Comparison of ENCODE assay signal across 8 mouse cellular contexts in genomic region chr11:120233441-120234135, GRCm38 (mm10). TPM values are rescaled to one million over a fixed set of nuclear protein-coding genes. Genes with fewer than 3 reads are reported as not detected.
DNase-seq lines count a peak whose midpoint lies in the region; ATAC-seq and TF ChIP-seq lines count a peak whose summit lies in the region.

No protein-coding gene starts in this region.

- H3K4me2 ChIP-seq in embryonic facial prominence, embryonic 15.5 days (replicated peaks) = peak overlapping the region; percentile 88
- peak overlapping the region; percentile 90 for H3K4me2 ChIP-seq in hindbrain, embryonic 16.5 days (ENCODE audit: low read length)
- H3K4me2 ChIP-seq in liver, postnatal 0 days (ENCODE audit: low read depth, low read length) = peak overlapping the region; percentile 98

- H3K4me3 ChIP-seq in layer of hippocampus, adult 2 months = peak overlapping the region; percentile 89
- H3K4me3 ChIP-seq in embryonic facial prominence, embryonic 15.5 days (replicated peaks) = peak overlapping the region; percentile 73
- H3K4me3 ChIP-seq in hindbrain, embryonic 16.5 days (ENCODE audit: low read length) = peak overlapping the region; percentile 90
- H3K4me3 ChIP-seq in liver, postnatal 0 days (ENCODE audit: low read depth, low read length) = peak overlapping the region; percentile 72

- under 1% methylated on average over 48 of the region's 51 CpGs for WGBS in embryonic facial prominence, embryonic 15.5 days
- under 1% methylated on average over 48 of the region's 51 CpGs for WGBS in hindbrain, embryonic 16.5 days
- WGBS in liver, postnatal 0 days (ENCODE audit: insufficient replicate concordance) = 2% methylated on average over 50 of the region's 51 CpGs

- no peaks in the 10 kb centered on the region for H3K27me3 ChIP-seq in embryonic facial prominence, embryonic 15.5 days
- no peaks in the 10 kb centered on the region for H3K27me3 ChIP-seq in hindbrain, embryonic 16.5 days (replicated peaks; ENCODE audit: control insufficient read depth, insufficient read depth, low read length)
- H3K27me3 ChIP-seq in liver, postnatal 0 days (ENCODE audit: insufficient read depth, low read length) = peaks cover 33% of the 10 kb centered on the region

- no peak for TF ChIP-seq CTCF in layer of hippocampus, adult 2 months (conservative IDR thresholded peaks at IDR 0.05)
- no peak for TF ChIP-seq CTCF in liver, postnatal 0 days (IDR thresholded peaks at IDR 0.05; ENCODE audit: low read depth)

- peak overlapping the region; percentile 99 for H3K27ac ChIP-seq in layer of hippocampus, adult 2 months
- peak overlapping the region; percentile 86 for H3K27ac ChIP-seq in embryonic facial prominence, embryonic 15.5 days (replicated peaks)
- peak overlapping the region; percentile 95 for H3K27ac ChIP-seq in hindbrain, embryonic 16.5 days (ENCODE audit: low read depth, low read length)
- peak overlapping the region; percentile 84 for H3K27ac ChIP-seq in liver, postnatal 0 days (ENCODE audit: low read depth)

- H3K4me1 ChIP-seq in embryonic facial prominence, embryonic 15.5 days = peaks cover 44% of the 10 kb centered on the region
- H3K4me1 ChIP-seq in hindbrain, embryonic 16.5 days (ENCODE audit: control insufficient read depth, insufficient read depth, low read depth, low read length) = peaks cover 27% of the 10 kb centered on the region
- peaks cover 32% of the 10 kb centered on the region for H3K4me1 ChIP-seq in liver, postnatal 0 days (ENCODE audit: insufficient read depth)

- no peaks in the 10 kb centered on the region for H3K36me3 ChIP-seq in embryonic facial prominence, embryonic 15.5 days
- H3K36me3 ChIP-seq in hindbrain, embryonic 16.5 days (ENCODE audit: control insufficient read depth, insufficient read depth, low read length) = no peaks in the 10 kb centered on the region
- no peaks in the 10 kb centered on the region for H3K36me3 ChIP-seq in liver, postnatal 0 days (replicated peaks; ENCODE audit: insufficient read depth, low read length)

- ATAC-seq in embryonic facial prominence, embryonic 15.5 days (ENCODE audit: insufficient number of reproducible peaks, low FRiP score, low TSS enrichment, low read depth) = no peak
- no peak for ATAC-seq in hindbrain, embryonic 16.5 days
- ATAC-seq in liver, postnatal 0 days = no peak

- H3K9ac ChIP-seq in embryonic facial prominence, embryonic 15.5 days = peak overlapping the region; percentile 76
- H3K9ac ChIP-seq in hindbrain, embryonic 16.5 days (ENCODE audit: low read depth, low read length) = peak overlapping the region; percentile 95
- H3K9ac ChIP-seq in liver, postnatal 0 days (replicated peaks) = peak overlapping the region; percentile 88

- no peak for TF ChIP-seq EP300 in liver, postnatal 0 days (IDR thresholded peaks at IDR 0.05; ENCODE audit: low read depth)

- H3K9me3 ChIP-seq in embryonic facial prominence, embryonic 15.5 days (replicated peaks) = no peaks in the 10 kb centered on the region
- H3K9me3 ChIP-seq in hindbrain, embryonic 16.5 days (ENCODE audit: control insufficient read depth, low read length) = no peaks in the 10 kb centered on the region
- H3K9me3 ChIP-seq in liver, postnatal 0 days (ENCODE audit: low read length) = no peaks in the 10 kb centered on the region

- DNase-seq in layer of hippocampus, adult 2 months (ENCODE audit: low spot score in 2 of 2) = no peak
- no peak for DNase-seq in layer of hippocampus, adult 9-11 months
- DNase-seq in adrenal gland, postnatal 25 days = peak; percentile 57
- DNase-seq in liver, postnatal 0 days = peak; percentile 58
- peak; percentile 36 for DNase-seq in right cerebral cortex, postnatal 14 days
- DNase-seq in spleen, adult 12 weeks (ENCODE audit: low spot score) = no peak

RNA-seq across cellular contexts. Expression of gene Bahcc1, which starts 0.8 kb away (rescaled TPM):
- total RNA-seq in layer of hippocampus, adult 2 months (2021) = 10 to 100 TPM; 19.9 to 20.7 TPM
- total RNA-seq in adrenal gland, postnatal 25 days (2021) = 23.8 and 25.8 TPM in 2 replicates
- polyA plus RNA-seq in embryonic facial prominence, embryonic 15.5 days (2015; fragmentation: Nextera tagmentation; extraction: Ambion mirVana) = 7.9 and 9.3 TPM in 2 replicates
- polyA plus RNA-seq in hindbrain, embryonic 16.5 days (2015; fragmentation: Nextera tagmentation; extraction: Ambion mirVana) = 7.8 and 9.7 TPM in 2 replicates
- 1.1 and 1.2 TPM in 2 replicates for polyA plus RNA-seq in liver, postnatal 0 days (2015; fragmentation: Nextera tagmentation; extraction: Ambion mirVana)

Comparison
In these comparisons a context has a peak if more than half of its experiments do, and no peak if none do; other contexts are left out.
1. DNase-seq: peak in adrenal gland, postnatal 25 days (single experiment), liver, postnatal 0 days (single experiment) and right cerebral cortex, postnatal 14 days (single experiment); none in layer of hippocampus, adult 2 months (0 of 2), layer of hippocampus, adult 9-11 months (single experiment) and spleen, adult 12 weeks (single experiment).
2. Peak in every context shown above with its lines, with median percentiles within 50 percentile points of each other: H3K27ac ChIP-seq, H3K4me3 ChIP-seq, H3K4me2 ChIP-seq and H3K9ac ChIP-seq.